In the genomic region with DNA sequence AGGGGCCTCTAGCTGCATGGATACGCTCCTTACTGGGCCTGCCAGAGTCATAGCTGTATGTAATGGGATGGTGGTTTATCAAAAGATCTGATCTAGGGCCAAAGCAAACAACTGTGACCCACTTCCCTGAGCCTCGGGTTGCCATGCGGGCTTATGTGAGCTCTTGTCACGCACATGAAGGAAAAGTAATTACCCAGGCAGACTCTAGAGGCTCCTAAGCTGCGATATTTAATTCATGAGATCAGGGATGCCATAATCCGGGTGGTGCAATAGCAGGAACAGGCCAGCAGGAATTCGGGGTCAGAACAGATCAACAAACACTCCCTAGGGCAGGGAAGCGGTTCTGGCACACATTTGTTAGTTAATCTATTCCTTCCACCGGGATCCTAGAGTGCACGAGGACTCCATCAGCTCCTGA, we compare ENCODE assay signal across 11 mouse cellular contexts. TPM values are rescaled to one million over a fixed set of nuclear protein-coding genes. Genes with fewer than 3 reads are reported as not detected.
DNase-seq lines count a peak whose midpoint lies in the region; ATAC-seq and TF ChIP-seq lines count a peak whose summit lies in the region.
"Had no signal": no experiment of that assay in that cellular context is flagged by ENCODE, and none has a peak within 500 bp of the region (broad histone marks: within the 10 kb centered on the region; RNA-seq: fewer than 3 reads in every experiment).

No protein-coding gene starts in this region.

- peaks cover 17% of the 10 kb centered on the region; the same call in 1 of the 2 replicates for H3K36me3 ChIP-seq in hindbrain, embryonic 16.5 days (ENCODE audit: control insufficient read depth, insufficient read depth, low read length)
- no peaks in the 10 kb centered on the region for H3K36me3 ChIP-seq in midbrain, embryonic 11.5 days (ENCODE audit: control insufficient read depth, insufficient read depth, low read length)

- 18% methylated on average over 10 of the region's 10 CpGs for WGBS in cerebellum, adult 2 months
- WGBS in hindbrain, embryonic 16.5 days = 19% methylated on average over 10 of the region's 10 CpGs
- 13% methylated on average over 10 of the region's 10 CpGs for WGBS in midbrain, embryonic 11.5 days

- H3K27ac ChIP-seq in cerebellum, adult 2 months (ENCODE audit: insufficient read depth, low read length) = peak overlapping the region; percentile 52; the same call in 1 of the 2 replicates
- H3K27ac ChIP-seq in hindbrain, embryonic 16.5 days (ENCODE audit: low read depth, low read length) = no peak overlapping the region
- no peak overlapping the region for H3K27ac ChIP-seq in midbrain, embryonic 11.5 days (ENCODE audit: low read depth, low read length)

- H3K9me3 ChIP-seq in hindbrain, embryonic 16.5 days (ENCODE audit: control insufficient read depth, low read length) = no peaks in the 10 kb centered on the region
- no peaks in the 10 kb centered on the region for H3K9me3 ChIP-seq in midbrain, embryonic 11.5 days (ENCODE audit: control insufficient read depth, low read length)

- TF ChIP-seq POLR2A in cerebellum, adult 2 months (IDR thresholded peaks at IDR 0.05; ENCODE audit: borderline replicate concordance, insufficient read depth, low read length) = no peak

- no peak overlapping the region for H3K9ac ChIP-seq in hindbrain, embryonic 16.5 days (ENCODE audit: low read depth, low read length)
- no peak overlapping the region for H3K9ac ChIP-seq in midbrain, embryonic 11.5 days (ENCODE audit: low read length)

- no peak for TF ChIP-seq CTCF in cerebellum, adult 2 months (IDR thresholded peaks at IDR 0.05; ENCODE audit: borderline replicate concordance, insufficient read depth, low read depth, low read length)

- H3K4me1 ChIP-seq in cerebellum, adult 2 months (ENCODE audit: control insufficient read depth, insufficient read depth, low read length) = peaks cover 33% of the 10 kb centered on the region
- H3K4me1 ChIP-seq in hindbrain, embryonic 16.5 days (ENCODE audit: control insufficient read depth, insufficient read depth, low read depth, low read length) = peaks cover 3% of the 10 kb centered on the region; the same call in 1 of the 2 replicates
- peaks cover 6% of the 10 kb centered on the region for H3K4me1 ChIP-seq in midbrain, embryonic 11.5 days (ENCODE audit: control insufficient read depth, insufficient read depth, low read length)

- intact Hi-C loops in left cerebral cortex, postnatal 4 days (cut with DNase I) = no loop called here

- no peak overlapping the region for H3K4me2 ChIP-seq in hindbrain, embryonic 16.5 days (ENCODE audit: low read length)
- H3K4me2 ChIP-seq in midbrain, embryonic 11.5 days = no peak overlapping the region

- DNase-seq in cerebellum, adult 2 months = peak in 1 of 2 experiments; percentile 42
- DNase-seq in R1 (ENCODE audit: low read depth, low spot score) = peak; percentile 34
- peak; percentile 90 for DNase-seq in midbrain, embryonic 11.5 days (ENCODE audit: low spot score, missing footprints)
- DNase-seq in right cerebral cortex, postnatal 4 days = no peak
- no peak for DNase-seq in left cerebral cortex, postnatal 4 days

- no peak overlapping the region for H3K4me3 ChIP-seq in cerebellum, adult 2 months (replicated peaks; ENCODE audit: insufficient read depth, low read depth, low read length)
- H3K4me3 ChIP-seq in hindbrain, embryonic 16.5 days (ENCODE audit: low read length) = no peak overlapping the region
- H3K4me3 ChIP-seq in midbrain, embryonic 11.5 days (ENCODE audit: low read depth, low read length) = no peak overlapping the region
- H3K4me3 ChIP-seq: erythroblast, embryonic 14.5 days had no signal

- H3K27me3 ChIP-seq in cerebellum, adult 2 months (ENCODE audit: control insufficient read depth, insufficient read depth, low read length) = no peaks in the 10 kb centered on the region
- no peaks in the 10 kb centered on the region for H3K27me3 ChIP-seq in hindbrain, embryonic 16.5 days (replicated peaks; ENCODE audit: control insufficient read depth, insufficient read depth, low read length)
- no peaks in the 10 kb centered on the region for H3K27me3 ChIP-seq in midbrain, embryonic 11.5 days (ENCODE audit: control insufficient read depth, insufficient read depth, low read length)

- ATAC-seq in cerebellum, adult (ENCODE audit: insufficient number of reproducible peaks, low FRiP score, low TSS enrichment) = no peak
- ATAC-seq in hindbrain, embryonic 16.5 days = peak; percentile 29; the same call in 1 of the 2 replicates
- ATAC-seq in midbrain, embryonic 11.5 days (ENCODE audit: low FRiP score) = peak; percentile 95
- no peak for ATAC-seq in inflammation-experienced regulatory T-cells, adult 6 months

RNA-seq across cellular contexts. Expression of a gene that starts 21.7 kb away (rescaled TPM):
- polyA plus RNA-seq in cerebellum, adult 2 months (2012; rRNA removed) = 200 and 203 TPM in 2 replicates
- polyA plus RNA-seq in hindbrain, embryonic 16.5 days (2015; fragmentation: Nextera tagmentation; extraction: Ambion mirVana) = 92.0 and 103 TPM in 2 replicates
- 34.0 and 40.4 TPM in 2 replicates for polyA plus RNA-seq in midbrain, embryonic 11.5 days (2014; fragmentation: Nextera tagmentation; extraction: Ambion mirVana)
- polyA plus RNA-seq in inflammation-experienced regulatory T-cells, adult 6 months (2017; shearing (Covaris generic)) = 10 to 100 TPM; 64.0 to 82.6 (median 70.0) TPM
- total RNA-seq in left cerebral cortex, postnatal 4 days (2021) = 100 to 1,000 TPM; 212 to 214 TPM

RNA-seq across cellular contexts. Expression of a gene that starts 55.7 kb away (rescaled TPM):
- polyA plus RNA-seq in cerebellum, adult 2 months (2012; rRNA removed) = 0.39 and 0.52 TPM in 2 replicates
- 2.7 and 3.8 TPM in 2 replicates for polyA plus RNA-seq in hindbrain, embryonic 16.5 days (2015; fragmentation: Nextera tagmentation; extraction: Ambion mirVana)
- 1.1 and 1.2 TPM in 2 replicates for polyA plus RNA-seq in midbrain, embryonic 11.5 days (2014; fragmentation: Nextera tagmentation; extraction: Ambion mirVana)
- polyA plus RNA-seq in inflammation-experienced regulatory T-cells, adult 6 months (2017; shearing (Covaris generic)) = 1 to 10 TPM in 1 of 3 experiments, under 1 TPM in 2; 0.57 to 1.5 (median 0.77) TPM
- total RNA-seq in left cerebral cortex, postnatal 4 days (2021) = 1 to 10 TPM; 5.6 to 9.8 TPM
- polyA plus RNA-seq: erythroblast, embryonic 14.5 days; heart, postnatal 0 days; small intestine, adult 2 months had no signal

Comparison
In these comparisons a context has a peak if more than half of its experiments do, and no peak if none do; other contexts are left out.
1. DNase-seq: peak in R1 (single experiment) and midbrain, embryonic 11.5 days (single experiment); none in right cerebral cortex, postnatal 4 days (single experiment) and left cerebral cortex, postnatal 4 days (single experiment).
2. ATAC-seq: peak in hindbrain, embryonic 16.5 days (single experiment) and midbrain, embryonic 11.5 days (single experiment); none in cerebellum, adult (single experiment) and inflammation-experienced regulatory T-cells, adult 6 months (single experiment).